Mouse (Mus musculus) adrenal gland, postnatal 36 days (tissue): ENCODE results near the gene Zfyve21. TPM values are rescaled to one million over a fixed set of nuclear protein-coding genes. Genes with fewer than 3 reads are reported as not detected.

Experiments
- DNase-seq, 2 experiments: peaks; one replicate each; pipeline ENCODE4 v3.0.0; 2021; ENCODE audit warnings: mixed read lengths in 1 of 2
- total RNA-seq, 2 experiments: library from RNA; stranded (reverse); gene quantifications; 2 replicates each; pipeline ENCODE4 v1.2.3; 2021

Zfyve21 gene
- total RNA-seq, 2 experiments from 2014 or later: 96.9 to 101 TPM

GRCm38 (mm10) chr12:111843470-111843869, 29.5 kb downstream of the Zfyve21 start:
- DNase-seq: no peak

GRCm38 (mm10) chr12:111845953-111846352, 32.0 kb downstream of the Zfyve21 start:
- no peak for DNase-seq

GRCm38 (mm10) chr12:111846815-111847214, 32.8 kb downstream of the Zfyve21 start:
- no peak for DNase-seq

- DNase-seq: peak in 1 of 2 experiments; percentile 44
Observed at GRCm38 (mm10) chr12:111848300-111848798, 34.4 kb downstream of the Zfyve21 start.

GRCm38 (mm10) chr12:111851235-111851634, 37.3 kb downstream of the Zfyve21 start:
- DNase-seq: no peak

- no peak for DNase-seq
Observed at GRCm38 (mm10) chr12:111851745-111852144, 37.8 kb downstream of the Zfyve21 start.

GRCm38 (mm10) chr12:111853011-111853436, 39.1 kb downstream of the Zfyve21 start:
- DNase-seq: peak; percentile 78 to 80

- peak; percentile 50 to 65 for DNase-seq
Observed at GRCm38 (mm10) chr12:111853546-111853945, 39.6 kb downstream of the Zfyve21 start.

GRCm38 (mm10) chr12:111855448-111855847, 41.5 kb downstream of the Zfyve21 start:
- DNase-seq: no peak

GRCm38 (mm10) chr12:111864206-111864824, 50.3 kb downstream of the Zfyve21 start:
- peak; percentile 49 to 63 for DNase-seq

- DNase-seq: peak; percentile 52 to 56
Observed at GRCm38 (mm10) chr12:111869806-111870205, 55.8 kb downstream of the Zfyve21 start.

- no peak for DNase-seq
Observed at GRCm38 (mm10) chr12:111870811-111871210, 56.8 kb downstream of the Zfyve21 start.

- DNase-seq: no peak
Observed at GRCm38 (mm10) chr12:111872079-111872478, 58.1 kb downstream of the Zfyve21 start.

GRCm38 (mm10) chr12:111874601-111875140, 60.7 kb downstream of the Zfyve21 start:
- peak in 1 of 2 experiments; percentile 24 for DNase-seq

- no peak for DNase-seq
Observed at GRCm38 (mm10) chr12:111875499-111875898, 61.5 kb downstream of the Zfyve21 start.

GRCm38 (mm10) chr12:111878213-111878612, 64.2 kb downstream of the Zfyve21 start:
- DNase-seq: peak; percentile 89 to 93

Other genes with a start within 250 kb of the Zfyve21 start
- 10 to 100 TPM; 93.4 to 99.0 TPM for gene Mark3, start 239.6 kb upstream of the Zfyve21 start, total RNA-seq
- gene Ckb, start 141.8 kb upstream of the Zfyve21 start, total RNA-seq: 10 to 100 TPM; 34.2 to 53.4 TPM
- 10 to 100 TPM; 15.7 to 18.6 TPM for gene Trmt61a, start 136.1 kb upstream of the Zfyve21 start, total RNA-seq
- 10 to 100 TPM; 37.2 to 39.8 TPM for gene Bag5, start 100.9 kb upstream of the Zfyve21 start, total RNA-seq
- gene Apopt1, start 100.9 kb upstream of the Zfyve21 start, total RNA-seq: 10 to 100 TPM; 58.8 to 76.2 TPM
- 100 to 1,000 TPM in 1 of 2 experiments, 10 to 100 TPM in 1; 94.0 to 130 TPM for gene Klc1, start 55.3 kb upstream of the Zfyve21 start, total RNA-seq
- gene Xrcc3, start 297 bp upstream of the Zfyve21 start, total RNA-seq: 10 to 100 TPM; 14.9 to 18.6 TPM
- gene Ppp1r13b, start 93.9 kb downstream of the Zfyve21 start, total RNA-seq: 10 to 100 TPM; 13.8 to 18.8 TPM
- gene Atp5mpl, start 152.8 kb downstream of the Zfyve21 start, total RNA-seq: 100 to 1,000 TPM; 362 to 417 TPM
- under 1 TPM in 1 of 2 experiments, not detected in 1; 0.23 TPM for gene Tdrd9, start 157.4 kb downstream of the Zfyve21 start, total RNA-seq
- not detected for gene Rd3l, start 167.1 kb downstream of the Zfyve21 start, total RNA-seq